Mouse (Mus musculus): ENCODE measurements around the gene Hsf2bp.
A peak's percentile ranks its signal among the peaks of the same experiment; 100 is the strongest.

Gene Hsf2bp

GRCm38 (mm10) chr17:32035609-32036508, at the start of gene Hsf2bp, which contains the start of gene Rrp1b:
TSS of gene Hsf2bp (minus strand) at chr17:32036349.
TSS of gene Rrp1b (plus strand) at chr17:32036100.
- peak; percentile 84 for DNase-seq (ENCODE audit: low read depth)

DNA sequence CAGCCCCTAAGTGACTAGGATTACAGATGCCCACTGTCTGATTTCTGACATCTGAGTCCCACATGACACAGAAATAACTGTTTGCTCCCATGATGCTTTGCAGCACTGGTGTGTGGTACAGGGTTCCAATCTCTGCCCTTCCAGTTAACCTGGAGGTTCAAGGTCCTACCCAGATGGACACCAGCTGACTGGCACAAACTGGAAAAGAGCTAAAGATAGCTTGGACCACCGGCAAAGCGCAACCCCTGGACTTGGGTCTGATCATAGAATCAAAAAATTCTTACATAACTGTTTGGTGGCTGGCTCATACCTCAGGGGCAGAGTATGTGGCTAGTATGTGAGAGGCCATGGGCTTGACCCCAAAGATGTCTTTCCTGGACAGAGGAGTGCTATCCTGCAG, 47.2 kb upstream of the Hsf2bp start:
- DNase-seq (ENCODE audit: low read depth), result no peak

DNA sequence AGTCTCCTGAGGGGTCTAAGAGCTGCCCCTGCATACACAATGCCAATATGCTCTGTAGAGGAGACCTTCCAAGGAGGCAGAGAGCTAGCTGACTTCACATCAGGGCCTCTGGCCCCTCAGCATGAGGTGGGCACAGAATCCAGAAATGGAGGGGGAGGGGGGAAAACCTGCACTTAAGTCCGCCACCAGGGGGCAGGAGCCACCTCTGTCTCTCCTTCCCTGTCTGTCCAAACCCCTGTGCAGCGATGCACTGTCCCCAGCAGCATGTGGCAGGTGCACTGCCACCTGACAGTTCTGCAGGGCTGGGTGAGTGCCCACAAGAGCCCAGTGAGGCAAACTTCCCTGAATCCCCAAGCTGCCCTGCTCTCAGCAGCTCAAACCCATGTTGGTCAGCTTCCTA, 39.0 kb upstream of the Hsf2bp start:
- peak; percentile 62 for DNase-seq (ENCODE audit: low read depth)

DNA sequence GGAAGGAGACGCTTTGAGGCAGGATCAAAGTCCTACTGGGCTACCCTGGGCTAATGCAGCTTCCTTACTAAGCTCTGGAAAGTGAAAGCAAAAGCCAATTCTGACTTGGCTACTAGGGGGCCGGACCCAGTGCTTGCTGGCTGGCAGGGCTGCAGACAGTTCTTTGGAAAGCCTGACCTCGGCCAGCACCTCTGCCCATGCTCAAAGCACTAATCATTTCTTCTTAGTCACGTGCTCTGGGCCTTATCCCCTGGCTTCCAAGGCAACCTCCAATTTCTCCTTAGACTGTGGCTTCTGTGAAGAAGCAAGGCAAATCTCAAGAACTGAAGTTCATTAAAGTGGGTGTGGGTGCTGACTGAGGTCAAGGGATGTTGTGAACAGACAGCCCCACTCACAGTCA, 38.5 kb upstream of the Hsf2bp start:
- DNase-seq (ENCODE audit: low read depth), result peak; percentile 50

- DNase-seq (ENCODE audit: low read depth), result peak; percentile 76
Measured at GRCm38 (mm10) chr17:32073359-32073758, 37.2 kb upstream of the Hsf2bp start.

DNA sequence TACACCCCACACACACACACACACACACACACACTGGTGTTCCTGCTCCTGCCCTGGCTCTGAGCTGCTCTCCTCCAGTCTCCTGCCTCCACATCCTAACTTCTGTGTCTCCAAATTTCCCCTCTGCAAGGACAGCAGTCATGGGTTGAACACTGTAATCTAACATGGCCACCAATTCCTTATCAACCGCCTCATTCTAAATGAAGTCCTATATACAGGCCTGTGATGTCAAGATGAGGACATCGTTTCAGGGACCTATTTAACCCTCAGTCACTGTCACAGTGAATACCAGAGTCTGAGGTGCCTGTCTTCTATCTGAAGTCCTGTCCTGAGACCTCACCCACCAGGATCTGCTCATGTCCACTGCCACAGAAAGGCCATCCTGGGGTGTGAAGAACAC, 32.7 kb upstream of the Hsf2bp start:
- DNase-seq (ENCODE audit: low read depth), result no peak

DNA sequence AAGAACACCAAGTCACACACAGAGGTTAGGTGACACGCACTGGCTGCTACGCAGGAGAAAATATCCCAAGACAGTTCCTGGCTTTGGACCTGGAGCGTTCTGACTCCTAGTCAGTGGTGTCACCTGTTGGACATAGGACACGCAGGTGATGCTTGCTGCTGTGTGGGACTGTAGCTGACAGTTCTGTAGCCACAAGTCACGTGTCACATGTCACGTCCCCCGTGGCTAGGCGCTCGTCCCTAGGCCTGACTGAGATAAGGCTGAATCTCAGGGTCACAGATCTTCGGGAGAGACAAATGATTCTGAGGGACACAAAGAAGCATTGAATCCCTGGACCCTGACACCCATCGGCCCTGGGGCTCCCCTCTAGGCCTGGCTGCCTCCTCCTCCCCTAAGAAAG, 32.2 kb upstream of the Hsf2bp start:
- no peak for DNase-seq (ENCODE audit: low read depth)

GRCm38 (mm10) chr17:32067541-32067940, 31.4 kb upstream of the Hsf2bp start:
- DNase-seq (ENCODE audit: low read depth), result peak; percentile 47

GRCm38 (mm10) chr17:32064762-32065161, 28.6 kb upstream of the Hsf2bp start:
- peak; percentile 61 for DNase-seq (ENCODE audit: low read depth)

DNA sequence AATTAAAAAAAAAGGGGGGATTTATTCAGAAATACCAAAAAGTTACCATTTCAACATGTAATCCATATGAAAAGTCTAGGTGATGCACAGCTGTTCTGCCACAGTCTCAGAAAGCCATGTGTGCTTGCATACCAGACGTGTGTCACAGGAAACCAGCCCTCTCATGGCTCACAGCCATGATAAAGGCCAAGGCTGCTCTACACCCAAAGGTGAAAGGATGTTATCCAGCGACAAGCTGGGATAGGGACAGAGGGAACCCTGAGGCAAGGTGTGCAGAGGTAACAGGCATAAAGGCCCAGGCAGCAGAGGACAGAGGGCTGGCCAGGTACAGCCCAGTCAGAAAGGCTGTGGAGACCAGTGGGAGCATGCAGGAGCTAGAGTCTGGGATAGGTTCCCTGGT, 27.5 kb upstream of the Hsf2bp start:
- DNase-seq (ENCODE audit: low read depth), result no peak

GRCm38 (mm10) chr17:32061219-32061618, 25.1 kb upstream of the Hsf2bp start:
- no peak for DNase-seq (ENCODE audit: low read depth)

- no peak for DNase-seq (ENCODE audit: low read depth)
Measured at GRCm38 (mm10) chr17:32059084-32059483, 22.9 kb upstream of the Hsf2bp start.

- DNase-seq (ENCODE audit: low read depth), result no peak
Measured at GRCm38 (mm10) chr17:32057843-32058242, 21.7 kb upstream of the Hsf2bp start.

DNA sequence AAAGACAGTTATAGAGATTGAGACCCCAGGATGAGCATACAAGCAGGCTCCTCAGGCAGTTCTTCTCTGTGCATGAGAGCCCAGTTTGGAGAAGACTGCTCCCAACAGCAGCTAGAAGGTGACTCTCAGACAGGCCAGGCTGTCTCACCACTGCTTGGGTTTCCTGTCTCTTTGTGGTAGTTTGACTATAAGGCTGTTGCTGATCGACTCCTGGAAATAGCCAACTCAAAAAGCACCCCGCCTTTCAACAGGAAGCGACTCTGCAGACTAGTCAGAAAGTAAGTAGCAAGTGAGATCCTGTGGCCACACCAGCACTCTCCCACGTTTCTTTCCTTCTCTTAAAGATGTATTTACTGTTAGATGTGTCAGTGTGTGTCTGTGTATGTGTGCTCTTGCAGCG, 17.5 kb upstream of the Hsf2bp start:
- peak; percentile 74 for DNase-seq (ENCODE audit: low read depth)

DNA sequence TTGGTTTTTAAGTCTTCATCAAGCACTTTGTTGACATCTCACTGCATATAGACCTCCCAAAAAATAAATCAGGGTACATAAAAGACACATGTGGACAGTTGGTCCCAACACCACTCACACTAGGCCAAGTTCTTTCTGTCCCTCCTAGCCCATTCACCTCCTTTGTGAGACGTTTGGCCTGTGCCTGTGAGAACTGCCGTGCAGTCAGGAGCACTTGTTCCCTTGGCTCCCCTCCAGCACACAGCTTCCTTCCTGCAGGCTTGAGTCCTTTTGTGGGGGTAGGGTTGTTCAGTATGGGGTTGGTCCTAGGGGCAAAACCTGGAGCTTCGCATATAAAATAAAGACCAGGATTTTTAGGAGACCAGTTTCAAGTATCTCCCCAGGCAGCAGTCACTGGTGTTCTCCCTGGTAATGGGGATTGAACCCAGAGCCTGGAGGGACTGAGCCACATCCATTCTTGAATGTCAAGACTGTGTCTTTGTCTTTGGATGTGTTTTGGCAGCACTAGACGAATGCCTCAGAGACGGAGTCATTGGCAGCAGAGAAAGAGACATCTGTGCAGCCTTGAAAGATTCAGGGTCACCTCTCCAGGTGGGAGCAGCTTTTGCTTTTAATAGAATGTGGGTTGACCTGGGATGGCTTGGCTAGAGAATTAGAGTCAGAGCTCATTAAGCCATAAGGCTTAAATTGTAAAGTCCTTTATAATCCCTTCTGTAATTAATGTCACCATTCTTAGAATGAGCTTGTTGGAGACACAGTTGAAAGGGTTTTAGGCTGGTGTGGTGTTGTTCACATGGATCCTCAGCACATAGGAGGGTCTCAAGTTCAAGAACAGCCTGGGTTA, 16.3 kb upstream of the Hsf2bp start:
- DNase-seq (ENCODE audit: low read depth), result peak; percentile 54

DNA sequence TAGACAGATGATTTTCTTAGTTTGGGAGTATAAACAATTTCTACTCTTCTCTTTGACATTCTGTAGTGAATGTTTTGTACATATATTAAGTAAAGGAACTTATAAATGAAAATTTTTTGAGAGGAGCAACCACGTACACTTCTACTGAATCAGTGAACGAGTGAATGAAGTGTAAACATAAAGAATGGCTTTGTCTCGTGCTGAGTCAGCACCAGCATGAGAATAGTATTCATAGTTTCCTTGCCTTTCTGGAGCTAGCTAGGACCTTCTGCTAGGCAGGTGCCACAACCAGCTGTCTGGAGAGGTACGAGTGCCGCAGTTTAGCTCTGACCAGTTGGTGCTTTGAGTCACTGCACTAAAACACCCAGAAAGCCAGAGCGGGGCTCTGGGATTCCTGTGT, 14.5 kb upstream of the Hsf2bp start:
- DNase-seq (ENCODE audit: low read depth), result no peak

DNA sequence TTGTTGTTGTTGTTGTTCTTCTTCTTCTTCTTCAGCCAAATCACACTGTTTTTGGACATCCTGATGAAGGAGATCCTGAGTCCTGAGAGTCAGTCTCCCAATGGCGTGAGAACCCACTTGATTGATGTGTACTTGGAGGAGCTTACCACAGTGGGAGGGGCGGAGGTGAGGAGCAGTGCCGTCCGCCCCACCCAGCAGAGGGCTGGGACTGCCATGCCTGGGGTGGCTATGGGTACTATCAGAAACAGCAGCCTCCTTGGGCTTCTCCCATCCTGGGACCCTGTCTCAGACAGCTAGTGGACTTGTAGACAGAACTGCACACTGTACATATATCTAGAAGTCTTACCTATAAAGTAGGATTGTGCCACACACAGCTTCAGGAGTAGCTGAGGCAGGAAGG, 13.8 kb upstream of the Hsf2bp start:
- no peak for DNase-seq (ENCODE audit: low read depth)

- DNase-seq (ENCODE audit: low read depth), result no peak
Measured at GRCm38 (mm10) chr17:32048351-32048750, 12.2 kb upstream of the Hsf2bp start.

GRCm38 (mm10) chr17:32046541-32046940, 10.4 kb upstream of the Hsf2bp start:
- DNase-seq (ENCODE audit: low read depth), result no peak

GRCm38 (mm10) chr17:32040263-32040662, 4.1 kb upstream of the Hsf2bp start:
- peak; percentile 77 for DNase-seq (ENCODE audit: low read depth)

DNA sequence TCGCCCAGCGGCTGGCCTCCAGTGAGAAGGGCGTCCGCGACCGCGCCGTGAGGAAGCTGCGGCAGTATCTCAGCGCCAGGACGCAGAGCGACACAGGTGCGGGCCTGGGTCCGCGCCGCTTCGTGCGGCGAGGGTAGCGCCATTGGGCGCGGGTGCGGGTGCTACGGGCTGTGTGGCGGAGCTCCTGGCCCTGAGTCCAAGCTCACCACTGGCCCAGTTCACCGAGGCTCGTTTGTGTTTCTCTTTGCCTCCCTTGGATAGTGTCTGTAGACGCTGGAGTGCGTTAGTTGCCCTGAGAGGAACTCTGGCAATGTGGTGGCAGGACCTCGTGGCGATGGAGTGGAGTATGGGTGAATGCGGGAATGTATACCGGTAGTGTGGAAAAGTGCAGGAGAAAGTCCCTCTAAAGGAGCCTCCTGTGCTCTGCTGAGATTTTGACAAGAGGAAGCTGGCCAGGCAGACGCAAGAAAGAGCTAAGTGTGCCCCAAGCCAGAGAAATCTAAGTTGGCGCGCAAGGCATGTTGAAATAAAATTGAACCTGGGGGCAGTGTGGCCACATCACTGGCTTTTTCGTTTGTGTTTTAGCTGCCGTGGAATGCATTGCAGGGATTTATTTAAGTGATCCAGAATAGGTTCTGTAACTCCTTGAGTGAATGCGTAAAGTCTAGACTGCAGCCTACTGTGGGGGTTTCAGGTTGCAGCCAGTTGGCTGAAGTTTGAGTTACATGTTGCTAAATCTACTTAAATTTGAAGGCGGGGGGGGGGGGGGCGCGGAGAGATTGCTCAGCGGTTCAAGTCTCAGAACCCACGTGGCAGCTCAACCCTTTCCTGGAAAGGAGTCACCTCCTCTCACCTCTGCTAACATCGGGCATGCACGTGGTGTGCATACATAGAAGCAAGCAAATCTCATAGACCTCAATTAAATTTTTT, 625 bp upstream of the Hsf2bp start:
- peak; percentile 73 for DNase-seq (ENCODE audit: low read depth)

GRCm38 (mm10) chr17:32034322-32034721, 1.8 kb downstream of the Hsf2bp start:
- DNase-seq (ENCODE audit: low read depth), result no peak
